Mouse (Mus musculus) liver, embryonic 12.5 days (tissue): ENCODE measurements around the gene Runx3. TPM values are rescaled to one million over a fixed set of nuclear protein-coding genes. Genes with fewer than 3 reads are reported as not detected.
"Not testable (repeated sequence)": the region's sequence is repeated elsewhere in the genome, so short reads cannot be mapped to it uniquely, and the experiment has no call there.

Experiments
- ATAC-seq: fragments of 200-750 bp; cut with Nextera tagmentation; 2 replicates; pipeline ENCODE4 v1.8.0; 2017; ENCODE audit warnings: moderate number of reproducible peaks, mild to moderate bottlenecking, moderate library complexity
- H3K27ac ChIP-seq: fragments of 300-500 bp; sonication (generic); 2 replicates; pipeline ENCODE4 v1.5.1; 2016; ENCODE audit warnings: mild to moderate bottlenecking
- H3K27me3 ChIP-seq: fragments of 300-500 bp; sonication (generic); replicated peaks from 2 replicates; pipeline ENCODE4 v1.6.1; 2016; ENCODE audit warnings: mild to moderate bottlenecking, moderate library complexity
- H3K36me3 ChIP-seq: fragments of 300-500 bp; sonication (generic); 2 replicates; pipeline ENCODE4 v1.6.1; 2016; ENCODE audit warnings: mild to moderate bottlenecking, moderate library complexity
- H3K4me1 ChIP-seq: fragments of 300-500 bp; sonication (generic); 2 replicates; pipeline ENCODE4 v1.6.1; 2016
- H3K4me2 ChIP-seq: fragments of 300-500 bp; sonication (generic); 2 replicates; pipeline ENCODE4 v1.6.1; 2016; ENCODE audit warnings: mild to moderate bottlenecking, moderate library complexity
- H3K4me3 ChIP-seq: fragments of 300-500 bp; sonication (generic); 2 replicates; pipeline ENCODE4 v1.5.1; 2016; ENCODE audit warnings: mild to moderate bottlenecking, moderate library complexity
- H3K9ac ChIP-seq: fragments of 300-500 bp; sonication (generic); 2 replicates; pipeline ENCODE4 v1.6.1; 2016; ENCODE audit warnings: mild to moderate bottlenecking, moderate library complexity
- H3K9me3 ChIP-seq: fragments of 300-500 bp; sonication (generic); replicated peaks from 2 replicates; pipeline ENCODE4 v1.6.1; 2016; ENCODE audit warnings: mild to moderate bottlenecking, moderate library complexity
- WGBS: fragments of 180-500 bp; shearing (Covaris S2); methylation state at CpG from one replicate; pipeline ENCODE4 v1.1.7; 2016; ENCODE audit not compliant: insufficient replicate concordance; 5-methylcytosine and 5-hydroxymethylcytosine counted together
- polyA plus RNA-seq: library from polyadenylated mRNA; unstranded; fragments of >200 nt; fragmentation: Nextera tagmentation; extraction: Ambion mirVana; gene quantifications from 2 replicates; pipeline ENCODE4 v1.2.1, GENCODE M21; 2016

Gene Runx3
- polyA plus RNA-seq, 1 experiment from 2014 or later = 0.51 TPM

- WGBS = 55% methylated on average over 6 of the region's 6 CpGs
- Histone ChIP-seq H3K4me2 (no peak overlapping the region), H3K36me3 (no peaks in the 10 kb centered on the region), H3K27me3 (peaks cover 76% of the 10 kb centered on the region), H3K27ac (no peak overlapping the region), H3K9ac (no peak overlapping the region), H3K4me1 (peaks cover 41% of the 10 kb centered on the region), H3K4me3 (no peak overlapping the region), H3K9me3 (no peaks in the 10 kb centered on the region)
- no peak for ATAC-seq
Measured at GRCm38 (mm10) chr4:135165761-135166160, 45.3 kb downstream of the Runx3 start.

GRCm38 (mm10) chr4:135166413-135167225 is 46.2 kb downstream of the Runx3 start:
- H3K4me2 ChIP-seq = peak overlapping the region; percentile 38
- H3K9me3 ChIP-seq = no peaks in the 10 kb centered on the region
- H3K9ac ChIP-seq = no peak overlapping the region
- 27% methylated on average over 22 of the region's 23 CpGs for WGBS
- H3K27me3 ChIP-seq = peaks cover 77% of the 10 kb centered on the region
- no peaks in the 10 kb centered on the region for H3K36me3 ChIP-seq
- H3K4me3 ChIP-seq = no peak overlapping the region
- ATAC-seq = no peak
- H3K27ac ChIP-seq = no peak overlapping the region
- peaks cover 49% of the 10 kb centered on the region for H3K4me1 ChIP-seq

GRCm38 (mm10) chr4:135167816-135168527 is 47.5 kb downstream of the Runx3 start:
- Histone ChIP-seq H3K4me1 (peaks cover 56% of the 10 kb centered on the region), H3K27ac (peak overlapping the region; percentile 49), H3K9me3 (no peaks in the 10 kb centered on the region), H3K4me2 (peak overlapping the region; percentile 26), H3K4me3 (no peak overlapping the region), H3K36me3 (no peaks in the 10 kb centered on the region), H3K27me3 (peaks cover 89% of the 10 kb centered on the region), H3K9ac (no peak overlapping the region)
- 26% methylated on average over 7 of the region's 7 CpGs for WGBS
- peak; percentile 50; the same call in 1 of the 2 replicates for ATAC-seq

GRCm38 (mm10) chr4:135169096-135169495 is 48.6 kb downstream of the Runx3 start:
- Histone ChIP-seq H3K9me3 (no peaks in the 10 kb centered on the region), H3K27me3 (peaks cover 89% of the 10 kb centered on the region), H3K27ac (no peak overlapping the region), H3K4me3 (no peak overlapping the region), H3K9ac (no peak overlapping the region), H3K4me1 (peaks cover 56% of the 10 kb centered on the region), H3K36me3 (no peaks in the 10 kb centered on the region), H3K4me2 (no peak overlapping the region)
- ATAC-seq = no peak
- 63% methylated on average over 10 of the region's 10 CpGs for WGBS

GRCm38 (mm10) chr4:135169501-135169900 is 49.0 kb downstream of the Runx3 start:
- H3K27ac ChIP-seq = no peak overlapping the region
- H3K27me3 ChIP-seq = peaks cover 89% of the 10 kb centered on the region
- no peaks in the 10 kb centered on the region for H3K36me3 ChIP-seq
- peaks cover 56% of the 10 kb centered on the region for H3K4me1 ChIP-seq
- no peaks in the 10 kb centered on the region for H3K9me3 ChIP-seq
- WGBS = 59% methylated on average over 4 of the region's 4 CpGs
- H3K4me2 ChIP-seq = no peak overlapping the region
- no peak for ATAC-seq
- H3K9ac ChIP-seq = no peak overlapping the region
- no peak overlapping the region for H3K4me3 ChIP-seq

- H3K4me3 ChIP-seq = no peak overlapping the region
- H3K4me2 ChIP-seq = peak overlapping the region; percentile 14; the same call in 1 of the 2 replicates
- no peaks in the 10 kb centered on the region for H3K9me3 ChIP-seq
- peaks cover 89% of the 10 kb centered on the region for H3K27me3 ChIP-seq
- H3K9ac ChIP-seq = no peak overlapping the region
- peak; percentile 81 for ATAC-seq
- H3K4me1 ChIP-seq = peaks cover 60% of the 10 kb centered on the region
- H3K36me3 ChIP-seq = no peaks in the 10 kb centered on the region
- H3K27ac ChIP-seq = no peak overlapping the region
- WGBS = 43% methylated on average over 12 of the region's 12 CpGs
Measured at GRCm38 (mm10) chr4:135171304-135171875, 50.9 kb downstream of the Runx3 start.

GRCm38 (mm10) chr4:135175406-135176120 is 55.1 kb downstream of the Runx3 start:
- no peak for ATAC-seq
- Histone ChIP-seq H3K27me3 (peaks cover 80% of the 10 kb centered on the region), H3K36me3 (no peaks in the 10 kb centered on the region), H3K4me1 (peaks cover 37% of the 10 kb centered on the region), H3K9ac (no peak overlapping the region), H3K9me3 (no peaks in the 10 kb centered on the region), H3K4me3 (peak overlapping the region; percentile 20), H3K27ac (no peak overlapping the region), H3K4me2 (peak overlapping the region; percentile 54)
- 33% methylated on average over 38 of the region's 38 CpGs for whole genome bisulfite sequencing

GRCm38 (mm10) chr4:135177568-135177967 is 57.1 kb downstream of the Runx3 start:
- Histone ChIP-seq H3K27ac (no peak overlapping the region), H3K4me2 (no peak overlapping the region), H3K36me3 (no peaks in the 10 kb centered on the region), H3K9ac (no peak overlapping the region), H3K4me3 (no peak overlapping the region), H3K9me3 (no peaks in the 10 kb centered on the region), H3K27me3 (peaks cover 66% of the 10 kb centered on the region), H3K4me1 (peaks cover 21% of the 10 kb centered on the region)
- no peak for ATAC-seq

GRCm38 (mm10) chr4:135179077-135179481 is 58.6 kb downstream of the Runx3 start:
- no peak for ATAC-seq
- no peak overlapping the region for H3K9ac ChIP-seq
- no peak overlapping the region for H3K27ac ChIP-seq
- H3K27me3 ChIP-seq = peaks cover 51% of the 10 kb centered on the region
- no peaks in the 10 kb centered on the region for H3K36me3 ChIP-seq
- WGBS = 11% methylated on average over 5 of the region's 5 CpGs
- no peak overlapping the region for H3K4me3 ChIP-seq
- no peak overlapping the region for H3K4me2 ChIP-seq
- peaks cover 21% of the 10 kb centered on the region for H3K4me1 ChIP-seq
- H3K9me3 ChIP-seq = no peaks in the 10 kb centered on the region

GRCm38 (mm10) chr4:135181819-135182218 is 61.4 kb downstream of the Runx3 start:
- H3K9ac ChIP-seq = no peak overlapping the region
- no peak overlapping the region for H3K4me2 ChIP-seq
- peaks cover 24% of the 10 kb centered on the region; the same call in 1 of the 2 replicates for H3K27me3 ChIP-seq
- no peaks in the 10 kb centered on the region for H3K36me3 ChIP-seq
- ATAC-seq = no peak
- peaks cover 10% of the 10 kb centered on the region; the same call in 1 of the 2 replicates for H3K4me1 ChIP-seq
- no peak overlapping the region for H3K27ac ChIP-seq
- no peak overlapping the region for H3K4me3 ChIP-seq
- 43% methylated on average over 4 of the region's 4 CpGs for WGBS
- H3K9me3 ChIP-seq = no peaks in the 10 kb centered on the region

GRCm38 (mm10) chr4:135184277-135184676 is 63.8 kb downstream of the Runx3 start:
- not testable (repeated sequence) for H3K4me1 ChIP-seq, H3K36me3 ChIP-seq, H3K9me3 ChIP-seq, H3K9ac ChIP-seq, H3K4me2 ChIP-seq, ATAC-seq, H3K4me3 ChIP-seq, H3K27ac ChIP-seq
- WGBS = 89% methylated on average over 6 of the region's 13 CpGs
- H3K27me3 ChIP-seq = 0 out of 2 replicates have a peak, but pooled peaks cover 15% of the 10 kb centered on the region
